Mouse (Mus musculus) frontal cortex, postnatal 25 days (tissue): ENCODE results near the gene Ak4.
"Not testable (repeated sequence)": the region's sequence is repeated elsewhere in the genome, so short reads cannot be mapped to it uniquely, and the experiment has no call there.

ENCODE experiments used
- DNase-seq, 2 experiments: peaks; one replicate each; pipeline ENCODE4 v3.0.0; 2022; ENCODE audit warnings: low spot score in 2 of 2

Gene Ak4

DNA sequence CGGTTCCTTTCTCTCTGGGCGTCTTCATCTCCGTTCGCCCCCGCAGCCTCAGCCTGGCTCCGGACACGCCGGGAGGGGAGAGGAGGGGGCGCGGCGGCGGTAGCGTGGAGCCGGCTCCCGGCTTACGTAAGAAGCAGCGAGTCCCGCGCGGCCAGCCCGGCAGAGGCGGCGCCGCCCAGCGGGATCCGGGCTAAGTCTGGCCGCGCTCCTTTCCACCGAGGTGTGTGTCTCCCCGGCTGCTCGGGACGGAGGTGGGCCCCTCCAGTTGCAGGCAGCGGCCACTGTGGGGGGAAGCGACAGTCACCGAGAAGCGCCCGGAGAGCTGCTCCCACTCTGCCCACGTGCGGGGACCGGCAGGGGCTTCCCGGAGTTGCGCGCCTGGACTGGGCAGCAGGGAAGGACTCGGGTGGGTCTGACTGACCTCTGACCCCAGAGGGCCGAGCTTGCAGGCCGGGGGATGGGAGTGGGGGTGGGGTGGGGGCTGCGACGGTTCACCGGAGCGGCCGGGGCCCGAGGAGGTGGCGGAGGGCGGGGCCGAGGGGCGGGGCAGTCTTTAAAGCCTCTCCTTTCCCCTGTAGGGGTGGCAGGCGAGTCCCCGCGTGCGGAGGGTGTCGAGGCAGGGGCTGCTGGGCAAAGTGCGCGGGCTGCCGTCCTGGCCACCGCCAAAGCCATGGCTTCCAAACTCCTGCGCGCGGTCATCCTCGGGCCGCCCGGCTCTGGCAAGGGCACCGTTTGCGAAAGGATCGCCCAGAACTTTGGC lies at the start of gene Ak4:
Ak4 (plus strand) TSS at position 127 of the 760 bp plus-strand sequence.
- peak; percentile 37 to 39 for DNase-seq

DNA sequence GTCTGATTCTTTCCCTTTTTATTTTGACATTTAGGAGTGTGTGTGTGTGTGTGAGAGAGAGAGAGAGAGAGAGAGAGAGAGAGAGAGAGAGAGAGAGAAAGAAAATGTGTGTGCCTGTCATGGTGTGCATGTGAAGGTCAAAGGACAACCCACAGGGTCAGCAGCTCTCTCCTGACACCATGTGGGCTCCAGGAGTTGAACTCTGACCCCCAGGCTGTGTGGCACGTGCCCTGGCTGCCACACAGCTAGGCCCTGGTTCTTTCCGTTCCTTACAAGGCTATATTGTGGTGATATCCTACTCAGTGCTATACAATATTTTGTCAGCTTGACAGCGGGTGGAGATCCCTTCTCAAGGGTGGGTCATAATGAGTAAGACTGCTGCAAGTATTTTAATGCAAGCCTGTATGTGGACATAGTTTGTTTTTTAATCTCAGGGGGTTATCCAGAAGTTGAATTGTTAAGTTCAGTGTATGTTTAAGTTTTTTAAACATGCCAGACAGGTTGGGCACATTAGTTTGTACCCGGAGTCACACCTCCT lies 49.3 kb upstream of the Ak4 start:
- DNase-seq, result no peak

DNA sequence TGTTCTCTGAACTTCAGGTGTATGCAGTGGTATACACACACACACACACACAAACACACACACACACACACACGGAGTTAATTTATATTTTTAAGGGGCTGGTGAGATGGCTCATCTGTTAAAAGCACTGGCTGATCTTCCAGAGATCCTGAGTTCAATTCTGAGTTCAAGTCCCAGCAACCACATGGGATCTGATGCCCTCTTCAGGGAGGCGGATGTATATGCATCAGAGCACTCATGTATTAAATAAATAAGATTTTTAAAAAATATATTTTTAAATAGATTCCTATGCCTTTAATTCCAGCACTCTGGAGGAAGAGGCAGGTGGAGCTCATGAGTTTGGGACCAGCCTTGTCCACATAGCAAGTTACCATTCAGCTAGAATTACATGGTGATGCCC lies 46.8 kb upstream of the Ak4 start:
- no peak for DNase-seq

DNA sequence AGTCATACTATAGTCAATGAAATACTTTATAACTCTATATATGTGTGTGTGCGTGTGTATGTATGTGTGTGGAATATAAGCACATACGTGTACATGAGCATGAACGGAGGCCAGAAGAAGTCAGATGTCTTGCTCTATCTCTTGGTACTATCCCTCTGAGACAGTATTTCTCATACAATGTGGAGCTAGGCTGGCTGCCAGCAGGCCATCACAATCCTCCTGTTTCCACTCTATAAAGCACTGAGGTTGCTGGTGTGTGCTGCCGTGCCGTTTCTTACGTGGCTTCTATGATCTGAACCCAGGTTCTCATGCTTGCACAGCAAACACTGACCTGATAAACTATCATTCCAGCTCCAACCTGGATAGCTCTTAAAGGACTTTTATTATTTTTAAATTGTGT lies 46.3 kb upstream of the Ak4 start:
- DNase-seq, result no peak

DNA sequence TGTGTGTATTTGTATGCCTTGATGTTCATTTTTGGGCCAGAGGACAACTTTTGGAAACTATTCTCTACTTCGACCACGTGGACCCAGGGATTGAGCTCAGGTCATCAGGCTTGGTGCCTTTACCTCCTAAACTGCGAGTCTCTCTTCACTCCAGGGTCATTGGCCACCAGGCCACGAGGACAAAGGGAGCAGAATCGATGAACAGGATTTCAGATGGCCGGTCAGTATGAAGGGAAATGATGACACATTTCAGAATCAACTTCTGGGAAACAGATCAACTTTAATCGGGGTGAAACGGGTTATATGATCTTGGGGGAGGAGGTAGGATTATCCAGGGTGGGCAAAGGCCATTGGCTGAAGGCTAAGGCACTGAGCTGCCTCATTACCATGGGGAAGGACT lies 45.0 kb upstream of the Ak4 start:
- DNase-seq, result no peak

DNA sequence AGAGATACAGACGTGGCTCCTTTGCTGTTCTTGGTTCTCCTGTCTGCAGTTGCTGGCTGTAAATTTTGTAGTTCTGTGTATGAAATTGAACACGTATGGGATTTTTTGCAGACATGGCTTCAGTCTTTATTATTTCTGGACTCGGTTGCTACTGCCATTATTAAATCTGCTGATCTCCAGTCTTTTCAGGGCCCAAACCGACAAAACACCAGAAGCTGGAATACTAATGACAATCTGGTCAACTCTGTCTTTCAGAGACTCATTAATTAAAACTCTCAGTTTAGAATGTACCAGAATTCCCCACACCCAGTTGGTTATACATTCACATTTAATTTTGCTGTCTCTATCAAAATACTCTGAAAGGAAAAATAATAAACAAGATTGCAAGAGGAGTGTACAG lies 42.2 kb upstream of the Ak4 start:
- no peak for DNase-seq

DNA sequence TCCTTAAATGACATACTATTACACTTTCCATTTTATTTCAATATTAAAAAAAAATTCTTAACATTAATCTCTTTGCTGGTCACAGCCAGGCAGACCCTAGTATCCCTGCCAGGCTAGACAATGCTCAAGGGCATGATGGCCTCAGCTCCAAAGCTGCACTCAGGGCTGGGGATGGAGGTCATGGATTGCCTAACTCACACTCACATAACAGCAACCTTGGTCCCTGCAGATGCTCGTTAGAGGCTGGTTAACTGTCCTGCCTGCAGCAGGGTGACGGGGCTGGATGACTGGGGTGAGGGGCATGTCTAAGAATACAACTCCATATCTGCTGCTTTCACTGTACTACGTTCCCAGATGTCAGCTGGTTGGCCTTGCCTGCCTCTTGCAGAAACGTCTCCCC lies 40.8 kb upstream of the Ak4 start:
- no peak for DNase-seq

DNA sequence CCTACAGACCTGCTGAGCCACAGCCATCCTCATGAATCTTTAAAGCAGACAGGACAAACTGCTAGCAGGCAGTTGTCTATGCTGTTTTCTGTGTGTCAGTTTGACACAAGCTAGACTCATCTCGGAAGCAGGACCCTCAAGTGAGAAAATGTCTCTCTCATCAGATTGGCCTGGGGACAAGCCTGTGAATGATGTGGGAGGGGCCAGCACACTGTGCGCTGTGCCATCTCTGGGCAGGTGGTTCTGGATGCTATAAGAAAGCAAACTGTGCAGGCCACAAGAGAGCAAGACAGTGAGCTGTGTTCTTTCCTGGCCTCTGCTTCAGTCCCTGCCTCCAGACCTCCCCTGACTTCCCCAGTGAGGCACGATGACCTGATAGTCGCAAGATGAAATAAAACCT lies 40.3 kb upstream of the Ak4 start:
- DNase-seq, result no peak

DNA sequence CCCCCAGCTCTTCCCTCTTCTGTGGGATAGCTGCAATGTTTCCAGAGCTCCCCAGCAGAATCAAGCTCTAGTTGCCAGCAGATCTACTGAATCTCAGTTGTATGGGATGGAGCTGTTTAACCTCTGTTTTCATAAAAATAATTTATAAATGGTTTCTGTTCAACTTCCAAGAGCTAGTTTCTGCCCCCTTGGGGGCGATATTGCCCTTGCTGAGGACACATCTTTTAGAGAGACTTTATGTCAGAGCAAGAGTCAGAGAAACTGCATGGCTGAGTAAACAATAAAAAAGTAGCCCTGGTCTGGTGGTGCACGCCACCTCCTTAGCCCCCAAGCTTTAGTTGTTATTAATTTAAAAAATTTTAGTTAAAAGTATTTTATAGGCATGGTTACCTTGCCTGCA lies 34.1 kb upstream of the Ak4 start:
- DNase-seq, result no peak

DNA sequence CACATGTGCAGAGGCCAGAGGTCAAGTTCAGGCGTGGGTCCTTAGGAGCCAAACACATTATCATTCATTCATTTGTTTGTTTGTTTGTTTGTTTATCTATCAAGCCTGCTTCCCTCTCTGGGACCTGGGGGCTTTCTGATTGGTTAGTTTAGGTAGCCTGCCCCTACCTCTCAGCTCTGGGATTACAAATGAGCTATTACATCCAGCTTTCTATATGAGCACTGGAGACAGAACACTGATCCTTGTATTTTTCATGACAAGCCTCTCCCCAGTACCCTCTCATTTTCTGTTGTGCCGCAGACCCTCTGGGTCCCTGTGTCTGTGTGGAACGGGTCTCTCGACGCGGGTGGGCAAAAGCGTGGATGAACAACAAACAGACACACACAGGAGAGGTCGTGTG lies 30.8 kb upstream of the Ak4 start:
- DNase-seq, result no peak

DNA sequence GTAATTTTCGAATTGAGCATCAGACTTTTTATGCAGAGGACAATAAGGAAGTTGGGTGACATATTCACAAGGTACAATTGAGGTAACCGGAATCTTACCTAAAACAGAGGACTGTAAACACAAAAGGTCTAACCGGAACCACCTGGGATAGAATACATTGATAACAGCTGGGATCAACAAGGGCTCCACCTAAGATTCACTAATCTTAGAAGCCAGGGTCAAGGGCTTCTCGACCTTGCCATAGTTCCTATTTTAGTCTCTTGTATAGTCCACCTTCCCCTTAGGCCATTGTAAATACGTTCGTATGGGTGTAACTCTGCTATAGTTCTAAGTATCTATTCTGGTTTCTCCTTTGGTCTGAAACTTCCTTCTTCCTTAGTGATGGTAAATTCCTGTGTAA lies 30.4 kb upstream of the Ak4 start:
- not testable (repeated sequence) for DNase-seq

DNA sequence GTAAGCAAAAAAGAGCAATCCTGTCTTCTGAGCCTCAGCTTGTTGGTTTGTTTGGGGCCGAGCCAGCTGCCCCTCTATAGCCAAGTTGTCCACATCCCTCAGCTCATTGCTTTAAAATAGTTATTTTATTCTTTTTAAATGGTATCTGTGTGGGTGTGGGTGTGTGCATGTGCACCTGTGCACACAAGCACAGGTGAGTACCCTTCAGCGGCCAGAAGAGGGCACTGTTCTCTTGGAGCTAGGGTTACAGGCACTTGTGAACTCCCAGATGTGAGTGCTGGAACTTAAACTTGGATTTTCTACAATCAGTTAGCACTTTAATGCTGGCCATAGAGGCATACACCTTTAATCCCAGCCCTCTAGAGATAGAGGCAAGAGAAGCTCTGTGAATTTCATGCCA lies 26.8 kb upstream of the Ak4 start:
- no peak for DNase-seq

DNA sequence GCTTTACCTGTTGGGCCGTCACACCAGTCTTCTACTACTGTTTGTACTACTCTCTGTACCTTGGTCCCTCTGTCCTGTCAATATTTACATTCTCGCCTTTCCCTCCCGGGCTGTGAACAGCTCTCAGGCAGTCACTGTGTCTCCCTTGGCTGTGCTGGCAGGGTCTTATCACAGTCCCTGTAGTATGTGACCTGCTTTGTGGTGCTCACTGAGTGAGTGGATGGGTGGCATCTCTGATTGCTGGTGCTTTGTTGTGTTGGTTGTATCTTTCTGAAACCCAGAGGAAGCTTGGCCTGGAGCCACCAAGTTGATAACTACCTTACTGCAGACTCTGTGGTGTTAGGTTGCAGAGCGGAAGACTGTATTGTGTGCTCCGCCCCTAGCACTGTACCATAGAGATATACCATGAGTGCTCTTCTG lies 25.8 kb upstream of the Ak4 start:
- no peak for DNase-seq

DNA sequence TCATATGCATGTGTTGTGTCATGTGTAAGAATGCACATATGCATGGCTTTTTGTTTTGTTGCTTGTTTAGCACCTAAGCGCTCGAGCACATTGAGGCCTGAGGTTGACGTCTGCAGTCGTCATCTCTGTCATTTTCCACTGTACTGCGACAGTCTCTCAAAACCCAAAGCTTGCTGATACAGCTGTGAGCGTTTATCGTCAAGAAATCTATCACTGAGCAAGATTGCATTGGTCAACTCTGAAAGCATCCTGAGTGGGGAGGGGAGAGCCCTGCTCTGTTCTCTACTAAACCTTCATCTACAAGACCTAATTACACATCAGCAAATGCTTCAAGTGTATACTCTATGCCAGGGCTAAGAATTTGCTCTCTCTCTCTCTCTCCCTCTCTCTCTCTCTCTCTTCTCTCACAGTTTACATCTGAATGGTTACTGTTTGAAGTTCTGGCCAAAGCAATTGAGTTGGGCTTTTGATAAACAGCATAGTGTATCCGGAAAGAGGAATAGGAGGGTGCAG lies 24.0 kb upstream of the Ak4 start:
- DNase-seq, result no peak

DNA sequence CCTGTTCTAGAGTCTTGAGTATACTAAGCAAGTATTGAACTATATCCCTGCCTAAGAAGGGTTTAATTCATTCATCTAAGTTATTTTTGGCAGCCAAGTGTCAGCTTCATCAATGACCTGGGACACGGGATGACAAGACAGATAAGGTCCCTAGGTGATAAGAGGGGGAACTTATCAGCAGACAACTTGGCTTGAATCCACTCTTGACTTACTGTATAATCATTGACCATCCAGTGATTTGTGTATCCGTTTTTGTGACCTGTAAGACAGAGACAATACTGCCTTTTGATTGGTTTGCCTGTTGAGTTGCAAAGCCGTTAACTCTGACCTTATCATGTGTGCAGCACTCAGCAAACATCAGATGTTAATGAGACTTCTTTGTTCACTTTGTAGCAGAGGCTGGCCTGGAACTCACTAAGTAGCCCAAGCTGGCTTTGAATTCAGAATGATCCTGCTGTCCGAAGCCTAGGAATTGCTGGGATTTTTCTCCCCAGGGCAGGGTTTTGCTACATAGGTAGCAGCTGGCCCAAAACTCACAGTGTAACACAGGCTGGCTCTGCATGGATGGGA lies 19.0 kb upstream of the Ak4 start:
- no peak for DNase-seq

DNA sequence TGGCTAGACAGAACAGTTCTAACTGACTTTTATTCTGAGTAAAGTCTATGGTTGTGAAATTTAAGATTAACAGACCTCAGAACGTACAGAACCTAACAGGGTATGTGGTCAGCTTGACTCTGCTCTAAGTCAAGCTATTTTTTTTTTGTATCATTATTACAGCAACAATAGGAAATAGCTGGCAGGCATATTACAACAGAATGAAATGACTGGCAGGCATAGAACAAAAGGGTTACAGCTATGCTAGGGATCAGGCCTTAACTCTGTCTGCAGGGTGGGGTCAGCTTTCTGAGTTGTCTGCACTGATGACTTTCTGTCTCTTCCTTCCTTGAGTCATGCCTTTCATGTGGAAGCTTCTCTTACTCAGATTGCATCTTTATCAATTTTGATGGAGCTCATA lies 17.1 kb upstream of the Ak4 start:
- no peak for DNase-seq

DNA sequence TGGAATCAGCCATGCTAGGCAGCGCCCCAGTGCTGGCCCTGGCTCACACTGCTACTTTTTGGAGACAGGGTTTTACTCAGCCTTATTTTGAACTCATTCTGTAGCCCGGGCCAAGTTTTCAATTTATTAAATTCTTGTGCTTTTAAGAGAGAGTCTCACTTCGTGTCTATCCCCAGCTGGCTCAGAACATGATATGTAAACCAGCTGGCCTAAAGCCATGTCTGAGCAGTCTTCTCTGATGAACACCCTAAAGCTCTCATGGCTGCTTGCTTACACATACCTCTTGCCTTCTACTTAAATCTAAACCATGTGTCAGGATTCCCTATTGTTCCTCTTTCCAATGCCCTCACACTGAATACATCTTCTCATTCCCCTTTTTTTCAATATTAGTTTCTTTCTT lies 14.2 kb upstream of the Ak4 start:
- DNase-seq, result no peak

DNA sequence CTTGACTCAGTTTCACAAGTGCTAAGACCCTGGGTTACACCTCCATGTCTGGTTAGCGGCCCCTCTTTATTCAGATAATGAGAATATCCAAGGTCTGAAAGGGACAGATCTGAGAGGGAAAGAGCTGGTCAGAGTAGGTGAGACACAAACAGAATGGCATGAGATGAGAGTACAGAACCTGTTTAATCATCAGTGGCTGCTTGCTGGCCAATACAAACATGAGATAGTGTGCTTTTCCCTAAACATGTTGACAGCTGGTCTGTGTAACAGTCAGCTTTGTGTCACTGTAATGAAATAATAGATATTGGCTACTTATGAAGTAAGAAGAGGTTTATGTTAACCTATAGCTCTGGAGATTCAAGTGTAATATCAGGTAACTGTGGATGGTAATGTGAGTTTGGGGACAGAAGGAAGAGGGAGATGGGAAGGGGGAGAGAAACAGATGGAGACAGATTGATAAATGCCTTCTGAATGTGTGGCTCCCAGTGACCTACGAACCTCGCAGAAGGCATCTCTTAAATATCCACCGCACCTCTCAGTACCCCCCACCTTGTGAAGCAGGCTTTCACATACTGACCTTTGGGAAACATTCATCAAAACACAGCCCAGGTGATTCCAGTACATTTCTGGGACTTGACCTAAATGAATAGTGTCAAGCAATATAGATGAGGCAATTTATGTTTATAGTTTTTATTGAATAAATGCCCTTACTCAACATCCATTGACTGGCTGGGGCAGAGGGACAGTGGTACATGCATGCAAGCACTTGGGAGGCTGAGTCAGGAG lies 12.5 kb upstream of the Ak4 start:
- no peak for DNase-seq

DNA sequence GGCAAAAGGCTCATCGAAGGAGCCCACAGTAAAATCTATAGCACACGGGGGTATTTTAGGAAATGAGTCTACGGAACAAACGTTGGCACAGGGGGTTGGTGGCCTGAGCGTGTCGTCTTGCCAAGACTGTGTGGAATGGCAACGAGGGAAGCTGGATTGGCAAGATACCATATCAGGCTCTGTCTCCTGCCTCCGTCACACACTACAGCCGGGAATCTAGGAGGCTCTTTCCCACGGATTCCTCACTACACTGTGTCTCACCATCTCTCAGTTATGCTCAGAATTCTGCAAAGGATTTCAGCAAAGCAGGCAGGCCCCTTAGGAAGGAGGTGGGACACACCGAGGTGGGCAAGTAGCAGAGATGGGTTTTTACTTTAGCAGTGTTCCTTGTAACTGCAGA lies 2.1 kb upstream of the Ak4 start:
- no peak for DNase-seq

DNA sequence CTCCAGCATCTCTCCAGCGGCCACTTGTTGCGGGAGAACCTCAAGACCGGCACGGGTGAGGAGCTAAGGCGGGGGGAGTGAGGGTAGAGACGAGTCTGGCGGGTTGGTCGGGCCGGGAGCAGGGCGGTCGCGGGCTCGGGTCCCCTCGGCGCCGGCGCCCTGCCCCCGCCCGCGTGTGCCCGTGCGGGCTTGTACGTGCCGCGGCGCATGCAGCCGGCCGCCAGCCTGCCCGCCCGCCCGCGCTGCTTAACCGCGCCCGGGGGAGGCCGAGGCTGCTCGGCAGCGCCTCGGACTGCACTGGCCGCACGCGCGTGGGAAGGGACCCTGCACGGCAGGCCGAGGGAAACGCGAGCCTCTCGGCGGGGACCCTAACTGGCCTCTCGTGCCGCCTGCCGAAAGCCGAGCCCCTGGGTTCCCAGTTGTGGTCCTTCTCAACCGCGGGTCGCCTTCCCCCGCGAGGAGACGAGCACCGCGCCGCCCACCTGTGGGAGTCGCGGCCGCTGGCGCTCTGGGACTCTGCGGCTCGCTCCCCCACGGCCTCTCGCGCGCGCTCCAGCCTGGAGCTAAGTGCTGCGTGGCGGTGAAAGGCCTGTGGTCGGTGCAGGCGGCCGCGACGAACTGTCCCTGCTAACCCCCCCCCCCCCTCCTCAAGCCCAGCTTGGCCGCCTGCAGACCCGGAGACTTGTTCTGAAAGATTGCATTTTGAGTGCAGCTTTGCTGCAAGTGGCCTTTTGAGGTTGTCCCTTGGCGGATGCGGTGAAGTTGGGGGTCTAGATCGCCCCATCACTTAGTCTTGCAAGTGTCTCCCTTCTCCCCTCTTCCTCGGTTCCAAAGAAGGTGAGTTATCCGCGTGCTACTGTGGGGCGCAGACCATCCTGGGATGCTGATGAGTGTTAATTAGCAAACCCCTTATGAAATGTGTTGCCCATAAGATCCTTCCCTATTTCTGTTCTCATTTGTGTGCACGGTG lies 1.1 kb downstream of the Ak4 start:
- no peak for DNase-seq

DNA sequence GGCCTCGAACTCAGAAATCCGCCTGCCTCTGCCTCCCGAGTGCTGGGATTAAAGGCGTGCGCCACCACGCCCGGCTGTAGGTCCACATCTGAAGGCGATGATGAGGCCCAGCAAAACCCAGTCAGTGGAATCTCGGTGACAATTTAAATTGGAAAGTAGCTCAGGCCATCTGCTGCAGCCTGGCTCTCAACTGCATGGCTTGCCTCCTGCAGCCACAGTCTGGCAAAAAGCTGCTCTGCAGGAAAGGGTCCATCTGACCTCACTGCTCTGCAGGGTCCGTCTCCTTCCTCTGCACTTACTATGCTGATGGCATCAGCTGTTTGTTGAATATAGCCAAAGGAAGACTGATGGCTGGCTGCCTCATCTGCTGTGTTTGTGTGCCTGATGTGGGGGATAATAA lies 3.9 kb downstream of the Ak4 start:
- no peak for DNase-seq
